Comparison of ENCODE assay signal across 18 mouse cellular contexts in genomic region chr14:22700236-22700635, GRCm38 (mm10).
"Had no signal": no experiment of that assay in that cellular context is flagged by ENCODE, and none has a peak within 500 bp of the region (broad histone marks: within the 10 kb centered on the region; RNA-seq: fewer than 3 reads in every experiment).

No protein-coding gene starts in this region.

- DNase-seq: kidney, adult 18-20 months; kidney, adult 9 months; kidney, postnatal 14 days; kidney, postnatal 4 days; lung, adult 18-20 months; lung, postnatal 14 days; right cerebral cortex, adult 18-20 months; right cerebral cortex, postnatal 14 days; spleen, adult 18-20 months; thymus, postnatal 25 days had no signal

- ATAC-seq: liver, embryonic 12.5 days; midbrain, embryonic 13.5 days had no signal

- H3K4me1 ChIP-seq: liver, embryonic 12.5 days; liver, embryonic 15.5 days; neural tube, embryonic 12.5 days; stomach, embryonic 15.5 days had no signal

- H3K27me3 ChIP-seq: liver, embryonic 12.5 days; liver, embryonic 15.5 days; lung, embryonic 15.5 days; midbrain, embryonic 13.5 days; neural tube, embryonic 12.5 days; neural tube, embryonic 15.5 days; stomach, embryonic 15.5 days had no signal

- H3K4me3 ChIP-seq: liver, embryonic 12.5 days; liver, embryonic 15.5 days; lung, embryonic 15.5 days; midbrain, embryonic 13.5 days; neural tube, embryonic 12.5 days; neural tube, embryonic 15.5 days; stomach, embryonic 15.5 days had no signal

- H3K9ac ChIP-seq: liver, embryonic 12.5 days; liver, embryonic 15.5 days; lung, embryonic 15.5 days; midbrain, embryonic 13.5 days; neural tube, embryonic 12.5 days; neural tube, embryonic 15.5 days; stomach, embryonic 15.5 days had no signal

- H3K36me3 ChIP-seq: liver, embryonic 12.5 days; liver, embryonic 15.5 days; lung, embryonic 15.5 days; midbrain, embryonic 13.5 days; neural tube, embryonic 12.5 days; neural tube, embryonic 15.5 days; stomach, embryonic 15.5 days had no signal

- H3K4me2 ChIP-seq: liver, embryonic 12.5 days; liver, embryonic 15.5 days; lung, embryonic 15.5 days; midbrain, embryonic 13.5 days; neural tube, embryonic 12.5 days; neural tube, embryonic 15.5 days; stomach, embryonic 15.5 days had no signal

- H3K9me3 ChIP-seq: liver, embryonic 12.5 days; liver, embryonic 15.5 days; lung, embryonic 15.5 days; midbrain, embryonic 13.5 days; neural tube, embryonic 12.5 days; neural tube, embryonic 15.5 days; stomach, embryonic 15.5 days had no signal

- H3K27ac ChIP-seq: liver, embryonic 12.5 days; liver, embryonic 15.5 days; lung, embryonic 15.5 days; macrophage; midbrain, embryonic 13.5 days; neural tube, embryonic 12.5 days; neural tube, embryonic 15.5 days; stomach, embryonic 15.5 days had no signal
